Mouse (Mus musculus) forebrain, embryonic 14.5 days (tissue): ENCODE data around the gene Lsm2. TPM values are rescaled to one million over a fixed set of nuclear protein-coding genes. Genes with fewer than 3 reads are reported as not detected.
"Not testable (repeated sequence)": the region's sequence is repeated elsewhere in the genome, so short reads cannot be mapped to it uniquely, and the experiment has no call there.

Experiments
- ATAC-seq: fragments of 200-750 bp; cut with Nextera tagmentation; 2 replicates; pipeline ENCODE4 v1.8.0; 2017; ENCODE audit warnings: mild to moderate bottlenecking, moderate library complexity
- DNase-seq: peaks from one replicate; pipeline ENCODE4 v3.0.0-alpha.2; 2015; ENCODE audit warnings: low spot score
- H3K27ac ChIP-seq: fragments of 300-500 bp; sonication (generic); 2 replicates; pipeline ENCODE4 v1.5.1; 2014; ENCODE audit warnings: low read depth, mild to moderate bottlenecking, control low read depth, low read length, moderate library complexity
- H3K27me3 ChIP-seq: fragments of 300-500 bp; sonication (generic); replicated peaks from 2 replicates; pipeline ENCODE4 v1.6.1; 2014; ENCODE audit warnings: low read length, control low read depth, mixed read lengths; ENCODE audit not compliant: control insufficient read depth, insufficient read depth
- H3K36me3 ChIP-seq: fragments of 300-500 bp; sonication (generic); 2 replicates; pipeline ENCODE4 v1.6.1; 2014; ENCODE audit warnings: low read length, control low read depth; ENCODE audit not compliant: control insufficient read depth, insufficient read depth
- H3K4me1 ChIP-seq: fragments of 300-500 bp; sonication (generic); 2 replicates; pipeline ENCODE4 v1.6.1; 2014; ENCODE audit warnings: antibody characterized with exemption, low read length, control low read depth; ENCODE audit not compliant: control insufficient read depth, insufficient read depth
- H3K4me2 ChIP-seq: fragments of 300-500 bp; sonication (generic); 2 replicates; pipeline ENCODE4 v1.6.1; 2014; ENCODE audit warnings: mild to moderate bottlenecking, control low read depth, low read length
- H3K4me3 ChIP-seq: fragments of 300-500 bp; sonication (generic); 2 replicates; pipeline ENCODE4 v1.5.1; 2014; ENCODE audit warnings: low read depth, low read length, control low read depth
- H3K9ac ChIP-seq: fragments of 300-500 bp; sonication (generic); 2 replicates; pipeline ENCODE4 v1.6.1; 2014; ENCODE audit warnings: mild to moderate bottlenecking, low read length, control low read depth, moderate library complexity
- H3K9me3 ChIP-seq: fragments of 300-500 bp; sonication (generic); replicated peaks from 2 replicates; pipeline ENCODE4 v1.6.1; 2016; ENCODE audit warnings: low read length, control low read depth, mixed read lengths; ENCODE audit not compliant: control insufficient read depth
- WGBS: fragments of 180-500 bp; shearing (Covaris S2); extraction: QIAGEN DNeasy Blood & Tissue Kit; methylation state at CpG from one replicate; pipeline ENCODE4 v1.1.7; 2014; 5-methylcytosine and 5-hydroxymethylcytosine counted together
- polyA plus RNA-seq: library from polyadenylated mRNA; unstranded; fragments of >200 nt; fragmentation: Nextera tagmentation; extraction: Ambion mirVana; gene quantifications from 2 replicates; pipeline ENCODE4 v1.2.1, GENCODE M21; 2014

The Lsm2 gene
- polyA plus RNA-seq, 1 experiment from 2014 or later, result 148 TPM

DNA sequence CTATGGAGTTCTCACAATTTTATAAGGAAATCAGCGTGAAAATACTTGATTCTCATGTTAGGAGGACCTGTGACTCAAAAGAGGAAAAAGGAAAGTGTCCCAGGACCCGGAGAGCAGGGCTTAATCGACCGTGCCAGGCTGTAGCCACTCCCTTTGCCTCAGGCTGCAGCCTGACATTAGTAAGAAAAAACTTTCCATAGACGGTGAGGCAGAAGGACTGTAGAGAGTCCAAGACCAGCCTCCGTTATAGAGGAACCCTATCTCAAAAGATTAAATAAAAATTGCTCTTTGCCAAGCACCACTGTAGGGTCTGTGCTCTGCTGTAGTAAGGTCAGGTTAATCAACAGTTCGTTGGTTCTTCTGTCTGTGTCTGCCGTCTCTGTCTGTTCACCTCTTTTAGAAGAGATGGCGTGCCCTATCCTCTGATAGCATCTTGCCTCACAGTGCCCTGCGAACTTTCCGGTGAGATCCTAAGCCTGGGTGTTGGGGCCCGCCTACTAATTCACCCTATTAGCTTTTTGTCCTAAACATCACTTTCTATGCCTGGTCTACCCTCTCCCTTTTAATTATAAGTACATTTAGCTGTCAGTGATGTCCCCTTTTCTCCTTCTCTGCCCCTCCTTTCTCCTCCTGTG is 21.7 kb upstream of the Lsm2 start:
- Histone ChIP-seq H3K4me2 (peak overlapping the region; percentile 77), H3K9ac (peak overlapping the region; percentile 56; the same call in 1 of the 2 replicates), H3K27me3 (0 out of 2 replicates have a peak, but pooled peaks cover 7% of the 10 kb centered on the region), H3K4me1 (no peaks in the 10 kb centered on the region; the same call in 1 of the 2 replicates), H3K9me3 (no peaks in the 10 kb centered on the region), H3K36me3 (no peaks in the 10 kb centered on the region), H3K4me3 (peak overlapping the region; percentile 36), H3K27ac (no peak overlapping the region)
- DNase-seq (peak; percentile 17), ATAC-seq (no peak)
- WGBS, result 13% methylated on average over 12 of the region's 12 CpGs

DNA sequence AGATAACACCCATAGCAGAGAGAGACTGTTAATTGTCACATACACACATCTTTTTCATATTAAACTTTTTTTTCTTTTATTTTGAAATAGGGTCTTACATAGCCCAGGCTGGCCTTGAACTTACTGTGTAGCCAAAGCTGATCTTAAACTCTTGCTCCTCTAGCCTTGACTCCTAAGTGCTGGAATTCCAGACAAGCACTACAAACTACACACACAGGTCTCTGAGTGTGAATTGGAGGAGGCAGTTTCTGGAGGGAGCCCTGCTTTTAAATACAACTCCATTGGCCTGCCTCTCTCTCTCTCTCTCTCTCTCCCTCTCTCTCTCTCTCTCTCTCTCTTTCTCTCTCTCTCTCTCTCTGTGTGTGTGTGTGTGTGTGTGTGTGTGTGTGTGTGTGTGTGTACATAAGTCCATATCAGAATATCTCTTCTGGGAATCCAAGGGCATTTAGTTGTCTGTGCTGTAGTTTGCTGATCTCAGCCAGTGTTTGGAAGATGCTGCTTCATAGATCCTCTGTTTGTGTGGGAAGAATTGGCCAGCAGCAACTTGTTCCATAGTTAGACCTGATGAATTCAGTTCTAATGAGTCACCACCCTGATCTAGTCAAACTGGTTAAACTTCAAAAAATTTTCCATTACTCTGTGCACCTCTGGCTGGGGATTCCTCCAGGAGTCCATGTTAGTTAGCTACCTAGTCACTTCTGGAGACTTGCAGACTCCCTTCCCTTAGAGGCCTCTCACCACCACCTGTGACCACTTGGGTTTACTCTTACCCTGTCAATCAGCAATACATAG is 20.8 kb upstream of the Lsm2 start:
- H3K4me1 ChIP-seq, result no peaks in the 10 kb centered on the region; the same call in 1 of the 2 replicates
- 0 out of 2 replicates have a peak, but pooled peaks cover 2% of the 10 kb centered on the region for H3K27me3 ChIP-seq
- no peak overlapping the region for H3K27ac ChIP-seq
- H3K4me2 ChIP-seq, result no peak overlapping the region
- no peaks in the 10 kb centered on the region for H3K9me3 ChIP-seq
- H3K4me3 ChIP-seq, result no peak overlapping the region
- ATAC-seq (no peak), DNase-seq (no peak)
- no peaks in the 10 kb centered on the region for H3K36me3 ChIP-seq
- H3K9ac ChIP-seq, result no peak overlapping the region

DNA sequence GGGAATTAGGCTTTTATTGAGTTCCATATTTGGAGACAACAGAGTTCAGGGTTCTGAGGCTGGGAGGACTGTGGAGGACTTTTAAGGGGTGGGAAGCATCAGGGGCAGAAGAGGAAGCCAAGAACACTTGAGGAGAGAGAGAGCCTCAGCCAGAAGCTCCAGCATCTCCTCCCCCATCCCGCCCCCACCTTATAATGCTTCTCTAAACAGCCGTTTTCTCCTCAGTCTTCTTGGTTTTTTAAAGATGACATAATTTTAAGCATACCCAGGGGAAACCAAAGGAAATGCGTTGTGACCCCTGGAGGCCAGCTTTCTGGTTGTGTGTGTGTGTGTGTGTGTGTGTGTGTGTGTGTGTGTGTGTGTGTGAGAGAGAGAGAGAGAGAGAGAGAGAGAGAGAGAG is 19.5 kb upstream of the Lsm2 start:
- ATAC-seq (no peak), DNase-seq (no peak)
- H3K27me3 ChIP-seq, result no peaks in the 10 kb centered on the region
- no peak overlapping the region for H3K9ac ChIP-seq
- whole genome bisulfite sequencing, result 52% methylated on average over 3 of the region's 3 CpGs
- H3K4me1 ChIP-seq, result no peaks in the 10 kb centered on the region; the same call in 1 of the 2 replicates
- H3K9me3 ChIP-seq, result no peaks in the 10 kb centered on the region
- H3K4me3 ChIP-seq, result no peak overlapping the region
- no peak overlapping the region for H3K4me2 ChIP-seq
- H3K27ac ChIP-seq, result no peak overlapping the region
- H3K36me3 ChIP-seq, result no peaks in the 10 kb centered on the region

DNA sequence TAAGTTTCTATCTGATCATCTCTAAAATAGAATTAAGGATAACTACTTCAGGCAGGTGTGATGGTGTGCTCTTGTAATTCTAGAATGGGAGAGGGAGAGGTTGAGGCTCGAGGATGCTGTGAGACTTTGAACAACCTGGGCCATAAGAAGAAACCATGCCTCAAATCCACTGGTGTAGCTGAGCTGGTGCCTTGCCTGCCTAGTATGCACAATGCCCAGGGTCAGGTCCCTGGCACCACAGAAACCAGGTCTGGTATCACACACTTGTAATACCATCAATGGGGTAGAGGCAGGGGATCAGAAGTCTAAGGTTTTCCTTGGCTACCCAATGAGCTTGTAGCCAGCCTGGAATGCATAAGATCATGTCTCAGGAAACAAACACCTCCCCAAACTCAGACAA is 18.8 kb upstream of the Lsm2 start:
- WGBS, result 57% methylated on average over 1 of the region's 1 CpGs
- H3K4me3 ChIP-seq, result no peak overlapping the region

DNA sequence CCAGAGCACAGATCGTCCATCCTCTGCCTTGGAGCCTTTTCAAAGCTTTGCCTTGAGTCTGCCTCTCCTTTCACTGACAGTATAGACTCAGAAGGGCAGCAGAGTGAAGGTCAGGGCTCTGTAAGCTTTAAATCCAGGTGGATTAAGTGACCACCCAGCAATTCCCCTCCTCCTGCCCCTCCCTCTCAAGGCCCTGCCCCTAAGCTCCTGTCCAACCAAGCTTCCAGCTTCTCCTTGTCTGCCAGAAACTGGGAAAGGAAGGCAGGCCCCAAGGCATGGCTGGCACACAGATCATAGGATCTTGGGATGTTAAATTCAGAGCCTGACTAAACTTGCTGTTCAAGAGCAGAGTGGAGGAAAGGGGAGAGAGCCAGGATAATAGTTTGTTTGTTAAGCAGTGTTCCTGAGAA is 17.0 kb upstream of the Lsm2 start:
- Histone ChIP-seq H3K4me3 (no peak overlapping the region), H3K9ac (no peak overlapping the region), H3K4me1 (no peaks in the 10 kb centered on the region; the same call in 1 of the 2 replicates), H3K9me3 (no peaks in the 10 kb centered on the region), H3K27ac (no peak overlapping the region), H3K4me2 (no peak overlapping the region), H3K27me3 (peaks cover 16% of the 10 kb centered on the region), H3K36me3 (no peaks in the 10 kb centered on the region)
- ATAC-seq, result no peak
- 6% methylated on average over 1 of the region's 1 CpGs for WGBS
- no peak for DNase-seq

More for the DNA sequence above, 18.8 kb upstream of the Lsm2 start:
- Histone ChIP-seq H3K4me1 (no peaks in the 10 kb centered on the region; the same call in 1 of the 2 replicates), H3K9me3 (no peaks in the 10 kb centered on the region), H3K27ac (no peak overlapping the region), H3K36me3 (no peaks in the 10 kb centered on the region), H3K27me3 (no peaks in the 10 kb centered on the region; the same call in 1 of the 2 replicates), H3K9ac (no peak overlapping the region), H3K4me2 (no peak overlapping the region)
- DNase-seq (no peak), ATAC-seq (no peak)

DNA sequence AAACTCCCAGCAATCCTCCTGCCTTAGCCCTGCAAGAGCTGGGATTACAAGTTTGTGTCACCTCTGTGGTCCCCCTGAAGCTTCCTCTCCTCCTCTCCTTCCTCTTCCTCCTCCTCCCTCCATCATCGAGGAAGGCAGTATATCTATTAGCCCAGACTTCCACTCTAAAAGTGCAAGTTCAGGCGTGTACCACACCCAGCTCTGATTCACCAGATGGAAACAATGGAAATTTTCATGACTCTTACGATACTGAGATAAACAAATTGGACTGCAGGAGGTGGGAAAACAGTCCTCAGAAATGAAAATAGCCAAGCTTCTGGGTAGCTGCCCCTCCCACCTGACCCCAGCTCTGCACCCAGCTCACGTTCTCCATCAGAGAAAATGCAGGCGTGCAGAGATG is 16.0 kb upstream of the Lsm2 start:
- no peak overlapping the region for H3K27ac ChIP-seq
- DNase-seq (no peak), ATAC-seq (no peak)
- H3K9me3 ChIP-seq, result no peaks in the 10 kb centered on the region
- 84% methylated on average over 5 of the region's 5 CpGs for WGBS
- no peak overlapping the region for H3K4me2 ChIP-seq
- no peak overlapping the region for H3K9ac ChIP-seq
- no peak overlapping the region for H3K4me3 ChIP-seq
- peaks cover 19% of the 10 kb centered on the region for H3K27me3 ChIP-seq
- no peaks in the 10 kb centered on the region for H3K4me1 ChIP-seq
- no peaks in the 10 kb centered on the region for H3K36me3 ChIP-seq

DNA sequence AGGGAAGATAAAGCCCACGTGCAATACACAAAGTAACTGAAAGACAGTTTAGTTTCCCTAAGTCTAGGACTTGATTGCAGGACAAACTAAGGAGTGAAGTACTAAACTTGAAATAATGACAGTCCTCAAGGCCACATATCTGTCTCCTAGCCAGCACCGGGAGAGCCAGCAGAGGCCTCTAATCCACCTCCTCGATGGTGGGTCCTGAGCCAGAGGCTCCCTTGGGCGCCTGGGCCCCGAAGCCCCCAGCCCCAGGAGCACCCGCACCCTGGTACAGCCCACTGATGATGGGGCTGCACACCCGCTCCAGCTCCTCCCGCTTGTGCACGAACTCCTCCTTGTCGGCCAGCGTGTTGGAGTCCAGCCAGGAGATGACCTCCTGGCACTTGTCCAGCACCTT is 11.8 kb upstream of the Lsm2 start, which contains the start of gene Gm20481:
Gm20481 (plus strand) TSS at position 91 of the 400 bp plus-strand sequence.
- not testable (repeated sequence) for H3K4me3 ChIP-seq, H3K4me2 ChIP-seq, H3K4me1 ChIP-seq, H3K9me3 ChIP-seq, H3K9ac ChIP-seq, H3K36me3 ChIP-seq, DNase-seq, H3K27ac ChIP-seq, ATAC-seq
- WGBS, result 79% methylated on average over 6 of the region's 11 CpGs
- peaks cover 19% of the 10 kb centered on the region for H3K27me3 ChIP-seq

DNA sequence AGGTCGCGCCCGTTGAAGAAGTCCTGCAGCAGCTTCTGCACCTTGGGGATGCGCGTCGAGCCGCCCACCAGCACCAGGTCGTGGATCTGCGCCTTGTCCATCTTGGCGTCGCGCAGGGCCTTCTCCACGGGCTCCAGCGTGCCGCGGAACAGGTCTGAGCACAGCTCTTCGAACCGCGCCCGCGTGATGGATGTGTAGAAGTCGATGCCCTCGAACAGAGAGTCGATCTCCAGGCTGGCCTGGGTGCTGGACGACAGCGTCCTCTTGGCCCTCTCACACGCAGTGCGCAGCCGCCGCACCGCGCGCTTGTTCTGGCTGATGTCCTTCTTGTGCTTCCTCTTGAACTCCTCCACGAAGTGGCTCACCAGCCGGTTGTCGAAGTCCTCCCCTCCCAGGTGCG is 10.8 kb upstream of the Lsm2 start:
- not testable (repeated sequence) for H3K9me3 ChIP-seq, H3K27ac ChIP-seq, H3K4me1 ChIP-seq, H3K4me3 ChIP-seq, H3K36me3 ChIP-seq, DNase-seq, ATAC-seq, H3K9ac ChIP-seq, H3K4me2 ChIP-seq
- peaks cover 19% of the 10 kb centered on the region for H3K27me3 ChIP-seq
- 46% methylated on average over 14 of the region's 37 CpGs for WGBS

DNA sequence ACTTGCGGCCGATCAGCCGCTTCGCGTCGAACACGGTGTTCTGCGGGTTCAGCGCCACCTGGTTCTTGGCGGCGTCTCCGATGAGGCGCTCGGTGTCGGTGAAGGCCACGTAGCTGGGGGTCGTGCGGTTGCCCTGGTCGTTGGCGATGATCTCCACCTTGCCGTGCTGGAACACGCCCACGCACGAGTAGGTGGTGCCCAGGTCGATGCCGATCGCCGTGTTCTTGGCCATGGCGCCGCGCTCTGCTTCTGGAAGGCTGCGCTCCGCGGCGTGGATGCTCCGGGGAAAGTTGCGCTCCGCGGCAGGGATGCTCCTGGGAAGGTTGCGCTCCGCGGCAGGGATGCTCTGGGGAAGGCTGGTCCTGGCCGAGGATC is 10.0 kb upstream of the Lsm2 start:
- not testable (repeated sequence) for H3K9ac ChIP-seq

More for the DNA sequence above, 10.0 kb upstream of the Lsm2 start:
- not testable (repeated sequence) for H3K9me3 ChIP-seq, H3K36me3 ChIP-seq, DNase-seq, H3K27ac ChIP-seq, H3K4me1 ChIP-seq
- H3K4me2 ChIP-seq, result peak overlapping the region; percentile 77
- H3K4me3 ChIP-seq, result peak overlapping the region; percentile 28
- peaks cover 19% of the 10 kb centered on the region for H3K27me3 ChIP-seq
- ATAC-seq, result peak; percentile 50; the same call in 1 of the 2 replicates
- WGBS, result 1% methylated on average over 14 of the region's 43 CpGs
